Mouse (Mus musculus) lung, postnatal 4 days (tissue): ENCODE measurements around the gene Hcn2.

ENCODE experiments used
- DNase-seq, 2 experiments: peaks; one replicate each; pipeline ENCODE4 v3.0.0; 2021

The Hcn2 gene

DNA sequence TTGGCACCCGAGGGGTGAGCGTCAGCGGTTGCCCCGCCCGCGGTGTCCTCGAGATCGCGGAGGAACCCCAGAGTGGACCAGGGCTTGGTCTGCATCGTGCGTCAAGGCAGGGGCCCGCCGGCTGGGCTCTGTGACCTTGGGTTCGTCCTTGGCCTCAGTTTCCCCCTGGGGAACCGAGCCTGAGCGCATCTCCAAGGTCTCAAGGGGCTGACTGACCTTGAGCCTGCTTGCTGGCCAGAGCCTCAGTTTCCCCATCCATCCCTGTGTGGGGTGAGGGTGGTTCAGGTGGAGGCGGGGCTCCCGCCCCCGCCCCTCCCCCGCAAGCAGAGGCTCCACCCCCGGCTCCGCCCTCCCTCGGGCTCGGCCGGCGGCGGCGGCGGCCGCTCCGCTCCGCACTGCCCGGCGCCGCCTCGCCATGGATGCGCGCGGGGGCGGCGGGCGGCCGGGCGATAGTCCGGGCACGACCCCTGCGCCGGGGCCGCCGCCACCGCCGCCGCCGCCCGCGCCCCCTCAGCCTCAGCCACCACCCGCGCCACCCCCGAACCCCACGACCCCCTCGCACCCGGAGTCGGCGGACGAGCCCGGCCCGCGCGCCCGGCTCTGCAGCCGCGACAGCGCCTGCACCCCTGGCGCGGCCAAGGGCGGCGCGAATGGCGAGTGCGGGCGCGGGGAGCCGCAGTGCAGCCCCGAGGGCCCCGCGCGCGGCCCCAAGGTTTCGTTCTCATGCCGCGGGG is at the start of gene Hcn2:
Gene Hcn2, plus strand, starts transcription at position 381 of the 734 bp plus-strand sequence.
- peak in 1 of 2 experiments; percentile 25 for DNase-seq

DNA sequence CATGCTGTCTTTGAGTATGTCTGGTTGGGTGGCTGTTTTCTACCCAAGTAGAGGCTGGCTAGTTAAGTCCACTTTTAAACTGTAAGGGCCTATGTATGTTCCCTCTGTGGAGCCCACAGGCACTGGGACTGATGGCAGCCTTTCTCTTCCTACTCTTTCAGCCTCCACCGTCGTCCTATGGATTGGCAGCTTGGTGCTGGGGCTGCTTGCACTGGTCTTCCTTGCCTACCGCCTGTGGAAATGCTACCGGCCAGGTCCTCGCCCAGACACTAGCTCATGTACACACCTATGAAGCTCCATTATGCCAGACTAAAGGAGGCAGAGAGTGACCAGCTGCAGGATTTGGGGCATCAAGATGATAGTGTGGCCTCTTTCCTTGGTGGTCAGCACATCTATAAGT is 48.4 kb upstream of the Hcn2 start:
- DNase-seq, result no peak

DNA sequence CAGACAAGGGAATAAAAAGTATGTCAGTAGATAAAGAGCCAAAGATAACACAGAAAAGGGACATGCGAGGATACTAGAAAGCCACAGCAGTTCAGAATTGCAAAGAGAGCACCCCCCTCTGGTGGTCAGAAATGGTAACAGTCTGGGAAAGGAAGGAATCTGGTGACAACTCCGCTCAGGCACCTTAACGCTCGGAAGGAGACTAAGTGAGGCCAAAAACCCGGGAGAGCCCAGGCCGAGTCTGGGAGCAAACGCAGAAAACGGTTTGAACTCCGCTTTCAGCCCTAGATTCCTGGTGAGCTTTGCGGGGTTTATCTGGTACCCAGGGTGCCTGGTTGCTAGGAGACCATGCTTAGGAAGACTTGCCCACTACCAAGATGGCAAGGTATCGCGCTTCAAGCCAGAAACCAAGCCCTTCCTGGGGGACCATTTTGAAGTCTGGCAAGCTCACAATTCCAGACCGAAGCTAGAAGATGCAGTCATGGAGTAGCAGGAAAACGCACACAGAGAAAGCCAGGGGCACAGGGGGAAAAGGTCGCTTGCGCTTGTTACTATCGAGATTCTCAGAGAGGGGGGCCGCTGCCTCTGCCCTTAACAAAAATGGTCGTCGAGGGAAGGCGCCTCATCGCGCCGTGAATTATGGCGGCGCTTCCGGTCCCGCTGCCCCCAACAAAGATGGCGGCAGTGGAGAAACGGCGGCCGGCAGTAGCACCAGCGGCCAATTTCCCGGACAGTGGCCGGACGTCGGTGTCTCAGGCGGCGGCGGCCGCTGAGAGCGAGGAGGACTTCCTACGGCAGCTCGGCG is 47.5 kb upstream of the Hcn2 start, which contains the start of gene Tpgs1:
Gene Tpgs1, plus strand, starts transcription at position 599 of the 805 bp plus-strand sequence.
- DNase-seq, result peak; percentile 90 to 91

DNA sequence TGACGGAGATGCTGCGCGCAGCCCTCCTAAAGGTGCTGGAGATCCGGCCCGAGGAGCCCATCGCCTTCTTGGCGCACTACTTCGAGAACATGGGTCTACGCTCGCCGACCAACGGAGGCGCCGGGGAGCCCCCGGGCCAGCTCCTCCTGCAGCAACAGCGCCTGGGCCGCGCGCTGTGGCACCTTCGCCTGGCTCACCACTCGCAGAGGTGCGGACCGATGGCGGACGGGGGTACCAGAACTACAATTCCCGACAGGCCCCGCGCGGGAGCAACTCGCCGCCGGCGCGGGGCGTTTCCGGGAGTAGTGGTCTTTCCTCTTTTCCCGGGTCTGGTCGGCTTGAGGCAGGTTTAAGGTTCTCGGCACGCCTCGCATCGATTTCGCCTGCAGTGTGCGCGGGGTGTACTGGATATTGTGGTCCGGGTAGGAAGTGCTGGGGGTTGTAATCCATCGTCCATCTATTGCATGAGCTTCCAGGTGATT is 46.8 kb upstream of the Hcn2 start:
- peak; percentile 80 to 81 for DNase-seq

DNA sequence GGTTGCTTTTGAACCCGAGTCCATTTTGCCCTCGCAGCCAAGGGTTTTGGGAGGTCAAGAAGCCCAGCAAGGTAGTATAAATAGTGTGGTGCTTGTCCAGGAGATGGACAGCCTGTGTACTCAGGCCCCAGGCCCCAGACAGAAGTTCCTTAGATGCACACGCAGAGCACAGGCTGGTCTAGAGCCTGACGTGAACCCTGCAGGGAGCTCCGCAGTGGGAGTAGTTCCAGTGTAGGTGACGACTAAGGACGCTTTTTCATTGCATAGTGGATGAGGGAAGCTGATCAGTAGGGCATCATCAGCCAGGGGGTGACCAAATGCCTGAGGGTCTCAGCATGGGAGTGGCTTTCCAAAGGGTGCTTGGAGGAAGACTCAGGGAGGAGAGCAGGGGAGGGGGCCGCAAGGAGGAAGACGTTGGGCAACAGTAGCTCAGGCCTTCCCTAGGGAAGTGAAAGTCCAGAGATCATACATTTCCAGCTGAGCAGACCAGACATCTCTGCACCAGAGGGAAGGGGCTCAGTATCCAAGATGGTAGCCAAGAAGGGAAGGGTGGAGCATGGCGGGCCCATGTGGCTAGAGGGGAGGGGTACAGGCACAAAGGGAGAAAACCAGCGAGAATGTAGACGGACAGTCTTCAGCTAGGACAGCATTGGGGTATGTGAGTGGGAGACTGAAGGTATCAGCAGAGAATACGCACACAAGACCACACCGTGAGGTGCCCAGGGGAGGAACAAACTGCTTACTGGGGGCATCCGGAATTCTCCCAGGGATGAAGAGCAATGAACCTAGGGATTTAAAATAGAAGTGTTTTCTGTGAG is 46.2 kb upstream of the Hcn2 start:
- no peak for DNase-seq

DNA sequence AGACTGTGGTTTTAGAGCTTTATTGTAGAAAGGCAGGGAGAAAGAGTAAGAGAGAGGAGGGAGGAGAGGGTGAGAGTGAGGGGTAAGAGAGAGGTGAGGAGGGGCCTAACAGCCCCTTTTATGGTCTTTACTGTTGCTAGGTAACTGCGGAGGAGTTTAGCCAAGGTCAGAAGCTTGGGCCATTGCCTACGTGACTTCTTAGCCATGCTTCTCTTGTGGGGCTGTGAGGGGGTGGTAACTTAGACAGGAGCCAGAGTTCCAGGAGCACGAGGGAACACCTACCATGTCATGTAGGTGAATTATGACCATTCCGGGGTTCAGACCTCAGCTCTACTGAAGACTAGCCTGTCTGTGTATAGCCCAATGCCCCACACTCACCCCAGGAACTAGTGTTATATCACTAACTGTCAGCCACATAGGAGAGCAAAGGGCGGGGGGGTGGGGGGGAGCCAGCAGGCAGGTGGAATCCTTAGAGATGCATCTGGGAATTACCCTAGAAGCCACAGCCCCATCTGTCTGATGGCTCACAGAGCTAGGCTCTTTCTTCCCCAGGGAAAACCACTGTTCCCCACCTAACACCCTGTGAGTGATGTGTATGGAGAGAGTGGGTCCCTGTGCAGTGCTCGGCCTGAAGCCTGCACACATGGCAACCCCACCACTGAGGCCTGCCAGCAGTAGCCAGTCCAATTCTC is 44.9 kb upstream of the Hcn2 start:
- DNase-seq, result no peak

DNA sequence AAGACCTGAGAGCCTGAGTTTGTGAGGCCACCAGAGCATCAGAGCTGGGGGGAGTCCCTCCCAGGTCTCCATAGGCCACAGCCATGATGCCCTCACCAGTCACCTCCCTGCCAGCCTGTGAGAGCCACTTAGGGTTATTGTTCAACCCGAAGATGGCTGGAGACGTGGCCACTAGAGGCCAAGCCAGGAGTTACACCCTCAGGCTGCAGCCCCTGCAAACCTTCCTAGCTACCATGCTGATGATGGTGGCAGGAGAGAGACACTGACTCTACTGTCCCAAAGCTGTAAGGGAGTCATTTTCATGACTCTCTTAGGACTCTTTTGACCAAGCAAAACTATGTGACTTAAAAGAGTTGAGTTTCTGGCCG is 44.4 kb upstream of the Hcn2 start:
- DNase-seq, result no peak

DNA sequence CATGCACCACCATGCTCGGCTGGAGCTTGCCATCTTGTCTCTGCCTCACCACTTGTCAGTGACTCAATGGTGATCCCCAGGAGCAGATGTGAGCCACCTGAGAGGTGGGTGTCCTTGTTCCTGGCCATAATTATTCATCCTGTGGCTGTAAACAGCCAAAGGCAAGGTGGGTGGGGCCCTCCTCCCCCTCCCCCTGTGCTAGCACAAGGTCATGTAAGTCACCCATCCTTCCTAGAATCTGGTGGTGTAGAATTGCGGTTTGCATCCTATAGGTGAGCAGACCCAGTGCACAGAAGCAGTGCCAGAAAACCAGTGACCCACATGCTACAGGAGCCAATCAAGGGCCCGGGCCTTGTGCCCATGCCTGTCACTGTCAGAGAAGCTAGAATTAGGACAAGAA is 43.4 kb upstream of the Hcn2 start:
- no peak for DNase-seq

DNA sequence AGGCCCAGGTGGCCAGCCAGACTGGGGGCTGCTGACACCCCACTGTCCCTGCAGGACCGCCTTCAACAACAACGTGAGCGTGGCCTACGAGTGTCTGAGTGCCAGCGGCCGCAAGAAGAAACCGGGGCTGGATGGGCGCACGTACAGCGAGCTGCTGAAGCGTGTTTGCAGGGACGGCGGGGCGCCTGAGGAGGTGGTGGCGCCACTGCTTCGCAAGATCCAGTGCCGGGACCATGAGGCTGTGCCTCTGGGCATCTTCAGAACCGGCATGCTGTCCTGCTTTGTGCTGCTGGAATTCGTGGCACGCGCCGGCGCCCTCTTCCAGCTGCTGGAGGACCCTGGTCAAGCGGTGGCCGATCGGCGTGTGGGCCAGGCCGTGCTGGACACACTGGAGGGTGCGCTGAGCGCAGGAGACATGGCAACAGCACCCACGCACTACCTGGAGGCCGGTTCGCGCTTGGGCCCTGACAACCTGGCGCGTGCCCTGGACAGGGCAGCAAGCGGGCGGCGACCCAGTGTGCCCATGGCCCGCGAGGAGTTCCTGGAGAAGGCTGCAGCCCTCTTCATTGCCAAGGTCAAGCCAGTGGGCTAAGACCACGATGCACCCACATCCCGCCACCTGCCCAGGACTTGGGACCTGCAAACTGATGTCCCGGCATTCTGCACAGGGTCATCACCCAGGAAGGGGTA is 40.9 kb upstream of the Hcn2 start:
- DNase-seq, result no peak

DNA sequence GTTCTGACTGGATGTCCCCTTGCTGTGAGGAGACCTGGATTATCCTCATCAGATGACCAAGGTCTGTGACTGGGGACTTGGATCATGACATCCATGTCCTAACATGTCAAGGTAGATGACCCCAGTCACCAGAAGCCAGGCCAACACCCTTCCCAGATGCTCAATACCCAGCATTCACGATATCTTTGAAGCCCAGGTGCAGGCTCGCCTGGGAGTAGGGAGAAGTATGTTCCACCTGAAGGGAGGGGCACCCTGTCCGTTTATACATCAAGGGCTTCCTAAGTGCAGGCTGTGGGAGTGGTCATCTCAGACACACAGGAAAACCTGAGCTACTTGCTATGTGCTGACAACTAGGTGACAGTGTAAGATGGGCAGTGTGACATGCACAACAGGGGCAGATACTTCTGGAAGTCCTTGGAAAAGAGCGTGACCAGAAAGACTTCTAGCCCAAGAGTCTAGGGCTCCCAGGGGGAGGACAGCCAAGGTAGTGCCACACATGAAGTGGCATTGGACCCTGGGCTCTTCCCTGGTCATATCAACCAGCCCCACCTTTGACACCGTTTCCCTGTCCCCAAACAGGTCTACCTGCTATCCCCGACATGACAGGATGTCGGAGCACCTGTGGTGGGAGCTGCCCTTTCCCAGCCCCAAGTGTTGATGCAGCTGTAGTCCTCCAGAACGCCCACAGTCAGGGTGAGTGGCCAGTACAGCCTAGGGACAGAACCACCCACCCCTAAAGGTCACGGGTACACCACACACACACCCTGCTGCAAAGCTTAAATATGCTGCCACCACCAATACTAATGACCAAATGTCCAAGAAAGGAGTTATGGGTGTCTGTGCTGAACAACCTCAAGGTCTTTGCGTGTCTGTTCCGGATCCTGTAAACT is 35.6 kb upstream of the Hcn2 start:
- DNase-seq, result peak in 1 of 2 experiments; percentile 38

DNA sequence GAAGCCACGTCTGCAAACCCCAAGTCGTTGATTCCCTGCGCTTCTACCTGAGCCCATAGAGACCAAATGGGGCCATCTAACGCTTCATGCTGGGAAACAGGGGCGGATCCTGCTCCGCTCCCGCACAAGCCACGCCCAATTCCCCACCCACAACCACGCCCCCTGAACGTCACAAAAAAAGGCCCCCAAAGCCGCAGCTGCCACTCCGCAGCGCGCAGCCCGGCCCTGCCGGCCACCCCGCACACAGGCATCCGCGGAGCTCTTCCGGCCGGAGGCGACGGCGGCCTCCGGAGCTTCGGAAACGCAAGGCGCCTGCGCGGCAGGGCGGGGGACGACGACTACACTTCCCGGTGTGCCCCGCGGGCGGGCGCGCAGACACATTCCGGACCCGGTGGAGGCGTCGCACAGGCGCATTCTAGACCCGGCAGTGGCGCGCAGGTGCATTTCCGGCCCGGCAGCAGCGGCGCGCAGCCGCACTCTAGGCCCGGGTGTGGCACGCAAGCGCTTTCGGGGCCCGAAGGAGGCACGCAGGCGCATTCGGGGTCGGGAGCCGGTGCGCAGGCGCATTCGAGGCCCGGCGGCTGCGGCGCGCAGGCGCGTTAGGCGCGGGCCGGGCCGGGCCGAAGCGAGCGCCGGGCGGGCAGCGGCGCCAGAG is 34.7 kb upstream of the Hcn2 start, which contains the start of gene Cdc34:
Gene Cdc34, plus strand, starts transcription at position 605 of the 655 bp plus-strand sequence.
- peak; percentile 99 to 100 for DNase-seq

DNA sequence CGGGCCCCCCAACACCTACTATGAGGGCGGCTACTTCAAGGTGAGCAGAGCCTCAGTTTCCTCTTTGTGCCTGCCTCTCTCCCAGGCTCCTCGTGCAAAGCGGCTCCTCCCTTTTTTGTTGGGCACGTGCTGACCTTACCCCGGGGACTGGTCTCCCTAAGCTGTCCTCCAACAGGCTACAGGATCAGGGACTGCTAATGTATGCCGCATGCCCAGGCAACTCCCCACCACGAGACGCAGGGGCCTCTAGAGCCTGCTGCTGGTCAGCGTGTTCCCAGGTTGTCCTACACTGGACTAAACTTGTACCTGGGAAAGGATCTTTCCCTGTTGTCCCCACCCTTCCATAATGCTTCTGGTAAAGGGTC is 33.9 kb upstream of the Hcn2 start:
- peak; percentile 42 to 43 for DNase-seq

DNA sequence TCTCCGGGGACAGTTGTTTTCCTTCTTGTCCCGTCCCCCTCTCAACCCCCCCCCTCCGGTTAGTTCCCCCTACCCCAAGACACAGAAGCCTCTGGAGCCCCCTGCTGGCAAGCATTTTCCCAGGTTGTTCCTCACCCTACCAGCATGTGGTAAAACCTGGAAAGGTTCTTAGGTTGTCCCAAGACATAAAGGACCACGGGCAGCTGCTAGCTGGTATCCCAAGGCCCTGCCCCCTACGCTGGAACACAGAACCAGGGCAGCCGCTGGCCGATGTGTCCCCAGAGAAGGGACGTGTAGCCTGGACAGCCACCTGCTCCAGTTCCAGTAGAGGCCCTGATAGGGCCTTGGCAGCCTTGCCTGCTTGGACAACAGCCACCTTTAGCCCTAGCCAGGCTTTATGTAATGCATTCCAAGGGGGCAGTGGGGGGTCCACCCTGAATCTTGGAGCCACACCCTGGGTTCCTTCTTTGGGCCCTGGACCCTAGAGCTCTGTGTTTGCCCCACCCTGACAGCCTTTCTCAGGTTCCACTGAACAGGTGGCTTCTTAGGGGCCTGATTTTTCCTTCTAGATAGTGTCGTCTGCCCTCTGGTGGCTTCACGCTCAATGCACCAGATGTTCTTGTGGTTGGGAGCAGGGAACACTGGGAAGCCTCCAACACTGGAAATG is 33.4 kb upstream of the Hcn2 start:
- peak; percentile 64 to 76 for DNase-seq

DNA sequence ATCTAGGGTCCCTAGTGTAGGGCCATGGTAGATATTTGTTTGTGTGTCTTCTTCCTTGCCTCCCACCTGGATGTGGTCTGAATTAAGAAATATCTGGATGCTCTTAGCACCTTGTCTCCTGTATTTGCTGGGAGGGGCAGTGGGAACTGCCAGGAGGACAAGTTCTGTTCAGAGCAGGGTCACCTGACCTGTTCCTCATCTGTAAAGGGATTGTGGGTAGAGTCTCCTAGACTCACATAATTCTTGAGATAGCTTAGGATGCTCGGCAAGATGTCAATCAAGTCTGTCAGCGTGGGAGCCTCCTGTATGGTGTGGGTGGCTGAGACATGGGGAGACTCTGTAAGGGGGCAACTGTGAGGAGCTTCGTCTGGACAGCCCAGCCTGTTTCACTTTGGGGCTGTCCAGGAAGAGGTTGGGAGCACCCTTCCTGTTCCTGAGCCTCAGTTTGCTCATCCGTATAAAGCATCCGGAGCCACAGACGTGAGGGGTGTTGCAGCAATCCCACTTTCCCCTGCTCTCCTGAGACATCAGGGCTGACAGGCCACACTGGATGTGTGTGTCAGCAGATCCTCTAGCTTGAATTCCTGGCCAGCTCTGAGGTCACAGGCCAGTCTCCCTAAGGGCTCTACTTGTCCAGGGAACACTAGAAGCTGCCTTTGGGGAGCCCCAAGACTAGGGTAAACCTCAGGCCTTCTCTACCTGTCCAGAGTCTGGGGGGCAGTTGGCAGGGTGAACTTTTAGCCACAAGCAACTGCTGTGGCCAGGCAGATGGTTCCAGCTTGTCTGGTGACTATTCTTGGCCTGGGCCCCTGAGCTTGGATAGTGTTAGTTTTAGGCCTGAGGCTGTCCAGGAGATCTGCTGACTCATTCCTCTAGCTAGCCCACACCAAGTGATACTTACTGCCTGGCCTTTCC is 32.5 kb upstream of the Hcn2 start:
- no peak for DNase-seq

DNA sequence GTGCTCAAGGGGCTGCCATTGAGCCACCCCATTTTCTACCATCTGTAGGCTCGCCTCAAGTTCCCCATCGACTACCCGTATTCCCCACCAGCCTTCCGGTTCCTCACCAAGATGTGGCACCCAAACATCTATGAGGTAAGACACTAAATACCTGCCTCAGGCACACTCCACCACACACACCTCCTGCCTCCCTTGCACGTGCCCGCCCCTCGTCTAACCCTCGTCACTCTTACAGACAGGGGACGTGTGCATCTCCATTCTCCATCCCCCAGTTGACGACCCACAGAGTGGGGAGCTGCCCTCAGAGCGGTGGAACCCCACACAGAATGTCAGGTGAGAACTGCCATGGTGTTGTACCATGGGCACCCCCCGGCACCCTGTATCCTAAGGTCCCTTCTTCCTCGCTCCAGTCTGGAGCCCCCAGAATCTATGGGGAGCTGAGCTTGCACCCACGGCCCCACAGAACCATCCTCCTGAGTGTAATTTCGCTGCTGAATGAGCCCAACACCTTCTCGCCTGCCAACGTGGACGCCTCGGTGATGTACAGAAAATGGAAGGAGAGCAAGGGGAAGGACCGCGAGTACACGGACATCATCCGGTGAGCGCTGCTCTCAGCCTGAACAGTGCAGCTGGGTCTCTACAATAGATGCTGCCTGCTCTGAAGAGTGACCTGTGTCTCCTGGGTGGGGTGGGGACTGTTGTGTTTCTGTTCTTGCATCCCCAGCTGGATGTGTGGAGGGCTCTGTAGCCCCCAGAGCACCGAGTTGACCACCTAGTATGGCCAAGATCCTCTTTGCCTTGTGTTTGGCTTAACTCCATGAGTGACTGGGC is 31.4 kb upstream of the Hcn2 start:
- DNase-seq, result no peak

DNA sequence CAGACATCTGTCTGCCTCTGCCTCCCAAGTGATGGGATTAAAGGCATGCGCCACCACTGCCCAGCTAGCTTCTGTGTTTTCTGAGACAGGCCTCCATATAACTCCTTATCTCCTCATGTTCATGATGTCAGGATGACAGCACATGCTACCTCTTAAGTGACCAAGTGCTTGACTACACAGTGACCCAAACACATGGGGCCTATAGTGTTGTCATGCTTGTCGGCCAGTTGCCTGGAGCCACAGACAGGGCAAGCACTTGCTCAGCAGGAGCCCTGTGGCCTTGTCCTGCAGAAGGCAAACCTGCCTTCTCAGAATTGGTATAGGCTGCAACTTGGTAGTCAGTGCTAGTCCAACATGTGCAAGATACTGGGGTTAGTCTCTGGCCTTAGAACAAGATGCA is 30.2 kb upstream of the Hcn2 start:
- no peak for DNase-seq

DNA sequence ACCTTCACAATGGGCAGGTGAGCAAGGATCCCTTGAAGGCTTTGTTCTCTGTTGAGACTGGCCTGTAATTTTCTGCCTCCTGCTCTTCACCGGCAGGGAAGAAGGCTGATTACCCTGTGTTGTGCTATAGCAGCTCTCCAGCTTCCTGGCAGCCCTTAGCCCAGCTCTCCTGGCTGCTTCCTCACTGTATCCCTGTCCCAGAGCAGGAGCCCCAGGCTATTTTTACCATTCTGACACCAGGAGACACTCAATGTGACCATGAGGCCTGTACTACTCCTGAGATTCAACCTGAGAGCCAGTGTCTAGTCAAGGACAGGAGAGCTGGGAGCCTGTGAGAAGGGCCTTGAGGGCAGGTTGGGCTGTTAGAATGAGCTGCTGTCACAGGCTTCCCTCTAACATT is 29.7 kb upstream of the Hcn2 start:
- DNase-seq, result no peak

DNA sequence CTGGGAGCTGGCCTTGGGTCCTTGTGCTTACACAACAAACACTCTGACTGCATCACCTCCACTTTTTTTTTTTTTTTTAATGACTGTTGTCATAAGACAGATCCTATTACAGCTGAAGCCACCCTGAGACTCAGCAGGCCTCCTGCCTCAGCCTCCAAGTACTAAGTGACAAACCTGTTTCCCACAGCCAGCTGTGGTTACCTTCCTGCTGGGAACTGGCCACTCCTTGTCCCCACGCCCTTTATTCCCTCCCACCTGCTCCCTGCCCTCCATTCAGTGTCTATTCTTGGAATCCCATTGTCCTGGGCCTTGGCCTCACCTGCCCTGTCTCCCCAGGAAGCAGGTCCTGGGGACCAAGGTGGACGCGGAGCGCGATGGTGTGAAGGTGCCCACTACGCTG is 28.9 kb upstream of the Hcn2 start:
- DNase-seq, result no peak
